Mouse (Mus musculus) cortical plate, adult 2 months (tissue): ENCODE data around the gene Npas2.

Experiments used
- CTCF ChIP-seq: fragments of 200-500 bp; IDR thresholded peaks from 2 replicates; pipeline ENCODE4 v1.5.1; 2011; ENCODE audit warnings: mild to moderate bottlenecking, control low read depth, low read length; ENCODE audit not compliant: insufficient read depth; ENCODE audit errors: extremely low read depth
- POLR2A ChIP-seq: fragments of 200-500 bp; IDR thresholded peaks from 2 replicates; pipeline ENCODE4 v1.6.1; 2011; ENCODE audit warnings: mild to moderate bottlenecking, low read length, control low read depth; ENCODE audit not compliant: insufficient read depth; ENCODE audit errors: extremely low read depth

DNA sequence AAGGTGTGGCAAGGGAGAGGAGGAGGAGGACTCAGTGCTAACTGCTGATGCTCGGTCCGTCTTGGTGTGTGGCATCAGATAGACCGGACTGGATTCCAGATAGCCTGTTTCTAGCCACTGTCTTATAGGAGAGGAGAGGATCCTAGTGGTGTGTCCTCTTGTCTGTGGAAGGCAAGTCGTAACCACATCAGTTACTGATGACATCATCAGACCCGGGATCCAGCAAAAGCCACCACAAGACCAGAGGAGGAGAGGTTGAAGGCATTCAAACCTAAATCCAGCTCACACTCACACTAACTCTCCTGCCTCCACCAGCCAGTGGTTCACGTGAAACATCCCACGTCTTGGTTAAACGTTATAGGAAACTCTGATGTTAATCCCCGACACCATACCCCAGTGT lies 62.5 kb downstream of the Npas2 start:
- TF ChIP-seq CTCF: no peak
- no peak for TF ChIP-seq POLR2A
